In the genomic region with DNA sequence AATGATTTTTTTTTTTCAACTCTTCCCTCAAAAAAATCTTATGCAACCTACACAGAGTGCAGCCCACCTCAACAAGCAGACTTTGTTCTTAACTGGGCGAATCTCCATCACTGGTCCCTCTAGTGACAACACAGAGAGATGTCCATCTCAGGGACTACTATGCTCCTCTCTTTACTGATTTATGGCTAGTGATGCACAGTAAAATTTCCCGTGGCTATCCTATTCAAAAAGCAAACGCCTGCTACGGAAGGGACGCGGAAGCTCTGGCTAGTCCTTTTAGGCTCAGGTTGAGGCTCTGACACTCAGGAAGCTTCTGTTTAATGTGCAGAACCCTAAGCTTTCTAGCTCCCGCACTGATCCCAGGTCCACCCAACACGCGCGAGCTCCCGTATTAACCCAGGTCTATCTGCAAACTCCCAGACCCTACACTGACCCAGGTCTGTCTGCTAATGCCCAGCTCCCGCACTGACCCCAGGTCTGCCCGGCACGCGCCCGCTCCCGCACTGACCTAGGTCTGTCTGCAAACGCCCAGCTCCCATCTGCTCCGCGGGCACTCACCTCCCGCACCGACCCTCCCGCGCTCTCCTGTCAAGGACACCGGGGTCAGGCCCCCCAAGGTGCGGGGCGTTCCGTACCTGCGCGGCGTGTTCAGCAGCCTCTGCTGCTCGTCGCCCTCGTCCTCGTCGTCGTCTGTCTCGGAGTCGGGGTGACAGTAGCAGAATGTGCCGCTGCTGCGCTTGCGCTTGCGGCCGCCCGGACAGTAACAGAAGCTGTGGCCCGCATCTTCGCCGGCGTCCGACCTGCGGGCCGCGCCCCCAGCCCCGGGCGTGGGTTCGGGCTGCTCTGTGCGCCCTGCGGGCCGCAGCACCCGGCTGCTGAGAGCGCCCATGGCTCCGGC, we compare ENCODE assay signal across 7 mouse cellular contexts. TPM values are rescaled to one million over a fixed set of nuclear protein-coding genes. Genes with fewer than 3 reads are reported as not detected.
DNase-seq lines count a peak whose midpoint lies in the region; ATAC-seq lines count a peak whose summit lies in the region.

No protein-coding gene starts in this region.

- H3K36me3 ChIP-seq in hindbrain, embryonic 16.5 days (ENCODE audit: control insufficient read depth, insufficient read depth, low read length): no peaks in the 10 kb centered on the region
- no peaks in the 10 kb centered on the region for H3K36me3 ChIP-seq in liver, embryonic 13.5 days

- under 1% methylated on average over 54 of the region's 62 CpGs for WGBS in hindbrain, embryonic 16.5 days
- under 1% methylated on average over 62 of the region's 62 CpGs for WGBS in liver, embryonic 13.5 days (ENCODE audit: insufficient replicate concordance)

- DNase-seq in 3T3-L1 (ENCODE audit: low read depth, low spot score): peak; percentile 57
- DNase-seq in A20 (ENCODE audit: low read depth, low spot score): peak; percentile 53
- DNase-seq in cerebellum, adult 8-10 months: peak; percentile 64
- peak; percentile 5 for DNase-seq in forelimb bud, embryonic 11.5 days (ENCODE audit: low read depth, low spot score)
- no peak for DNase-seq in liver, embryonic 13.5 days

- peak overlapping the region; percentile 80 for H3K4me2 ChIP-seq in hindbrain, embryonic 16.5 days (ENCODE audit: low read length)
- peak overlapping the region; percentile 100 for H3K4me2 ChIP-seq in liver, embryonic 13.5 days

- peak overlapping the region; percentile 94 for H3K9ac ChIP-seq in hindbrain, embryonic 16.5 days (ENCODE audit: low read depth, low read length)
- H3K9ac ChIP-seq in liver, embryonic 13.5 days: peak overlapping the region; percentile 94

- peak overlapping the region; percentile 88 for H3K4me3 ChIP-seq in hindbrain, embryonic 16.5 days (ENCODE audit: low read length)
- peak overlapping the region; percentile 93 for H3K4me3 ChIP-seq in liver, embryonic 13.5 days (replicated peaks)

- no peaks in the 10 kb centered on the region for H3K27me3 ChIP-seq in hindbrain, embryonic 16.5 days (replicated peaks; ENCODE audit: control insufficient read depth, insufficient read depth, low read length)
- no peaks in the 10 kb centered on the region for H3K27me3 ChIP-seq in liver, embryonic 13.5 days

- H3K9me3 ChIP-seq in hindbrain, embryonic 16.5 days (ENCODE audit: control insufficient read depth, low read length): no peaks in the 10 kb centered on the region
- H3K9me3 ChIP-seq in liver, embryonic 13.5 days (replicated peaks): no peaks in the 10 kb centered on the region

- peak; percentile 80 for ATAC-seq in hindbrain, embryonic 16.5 days
- ATAC-seq in liver, embryonic 13.5 days (ENCODE audit: low read depth): peak; percentile 39
- ATAC-seq in neutrophil, adult 5-6 weeks (ENCODE audit: extremely low read depth, insufficient number of reproducible peaks, low FRiP score, poor library complexity, severe bottlenecking): peak; percentile 30; the same call in 1 of the 2 replicates

- peak overlapping the region; percentile 95 for H3K27ac ChIP-seq in hindbrain, embryonic 16.5 days (ENCODE audit: low read depth, low read length)
- H3K27ac ChIP-seq in liver, embryonic 13.5 days: peak overlapping the region; percentile 93

- H3K4me1 ChIP-seq in hindbrain, embryonic 16.5 days (ENCODE audit: control insufficient read depth, insufficient read depth, low read depth, low read length): peaks cover 22% of the 10 kb centered on the region
- H3K4me1 ChIP-seq in liver, embryonic 13.5 days (replicated peaks): peaks cover 37% of the 10 kb centered on the region

RNA-seq across cellular contexts. Expression of a gene that starts 0.7 kb away (rescaled TPM):
- 30.0 and 30.3 TPM in 2 replicates for polyA plus RNA-seq in hindbrain, embryonic 16.5 days (2015; fragmentation: Nextera tagmentation; extraction: Ambion mirVana)
- polyA plus RNA-seq in liver, embryonic 13.5 days (2015; fragmentation: Nextera tagmentation; extraction: Ambion mirVana): 8.9 and 10.3 TPM in 2 replicates
- 27.6 and 33.4 TPM in 2 replicates for total RNA-seq in neutrophil, adult 5-6 weeks (2017)

RNA-seq across cellular contexts. Expression of a gene that starts 48.2 kb away (rescaled TPM):
- 81.3 and 81.5 TPM in 2 replicates for polyA plus RNA-seq in hindbrain, embryonic 16.5 days (2015; fragmentation: Nextera tagmentation; extraction: Ambion mirVana)
- 71.2 and 86.4 TPM in 2 replicates for polyA plus RNA-seq in liver, embryonic 13.5 days (2015; fragmentation: Nextera tagmentation; extraction: Ambion mirVana)
- total RNA-seq in neutrophil, adult 5-6 weeks (2017): 58.8 and 65.9 TPM in 2 replicates

Comparison
In these comparisons a context has a peak if more than half of its experiments do, and no peak if none do; other contexts are left out.
1. ATAC-seq: peak in every context shown above with its lines; median percentile 80 in hindbrain, embryonic 16.5 days; 39 in liver, embryonic 13.5 days; 30 in neutrophil, adult 5-6 weeks.